Mouse (Mus musculus): ENCODE measurements around the gene Kcnt1. TPM values are rescaled to one million over a fixed set of nuclear protein-coding genes. Genes with fewer than 3 reads are reported as not detected.
"Not testable (repeated sequence)": the region's sequence is repeated elsewhere in the genome, so short reads cannot be mapped to it uniquely, and the experiment has no call there.

Gene Kcnt1
- polyA plus RNA-seq (2014; fragmentation: Nextera tagmentation; extraction: Ambion mirVana): 0.45 and 2.2 TPM in 2 replicates

GRCm38 (mm10) chr2:25863337-25864131, at the start of gene Kcnt1:
Gene Kcnt1 (plus strand): TSS chr2:25863734.
- WGBS: under 1% methylated on average over 36 of the region's 53 CpGs
- H3K4me2 ChIP-seq (ENCODE audit: low read depth): peak within 1 kb of the TSS; percentile 95
- DNase-seq (ENCODE audit: low spot score) (peak; percentile 44), ATAC-seq (ENCODE audit: insufficient read depth, low FRiP score, low TSS enrichment) (no peak)
- no peak within 1 kb of the TSS for H3K27ac ChIP-seq (ENCODE audit: low read depth, low read length)
- H3K9ac ChIP-seq (ENCODE audit: low read length): peak within 1 kb of the TSS; percentile 39; the same call in 1 of the 2 replicates
- H3K4me1 ChIP-seq (ENCODE audit: control insufficient read depth, insufficient read depth, low read length): 0 out of 2 replicates have a peak, but pooled peaks cover 5% of the 10 kb centered on the region
- H3K9me3 ChIP-seq (ENCODE audit: control insufficient read depth, low read length): no peaks in the 10 kb centered on the region
- H3K36me3 ChIP-seq (ENCODE audit: control insufficient read depth, insufficient read depth, low read length): no peaks in the 10 kb centered on the region
- H3K27me3 ChIP-seq (ENCODE audit: control insufficient read depth, insufficient read depth, low read length): peaks cover 17% of the 10 kb centered on the region
- peak within 1 kb of the TSS; percentile 43 for H3K4me3 ChIP-seq (ENCODE audit: low read depth, low read length)

- H3K9me3 ChIP-seq (ENCODE audit: control insufficient read depth, low read length); ATAC-seq (ENCODE audit: insufficient read depth, low FRiP score, low TSS enrichment); H3K9ac ChIP-seq (ENCODE audit: low read length); H3K36me3 ChIP-seq (ENCODE audit: control insufficient read depth, insufficient read depth, low read length); DNase-seq (ENCODE audit: low spot score); H3K4me3 ChIP-seq (ENCODE audit: low read depth, low read length); H3K4me2 ChIP-seq (ENCODE audit: low read depth); H3K4me1 ChIP-seq (ENCODE audit: control insufficient read depth, insufficient read depth, low read length); H3K27ac ChIP-seq (ENCODE audit: low read depth, low read length); H3K27me3 ChIP-seq (ENCODE audit: control insufficient read depth, insufficient read depth, low read length): not testable (repeated sequence)
- 78% methylated on average over 1 of the region's 1 CpGs for WGBS
These were observed 47.8 kb upstream of the Kcnt1 start, which contains the start of gene Glt6d1 for GRCm38 (mm10) chr2:25815748-25816147. Gene Glt6d1 (minus strand): TSS chr2:25815848.

GRCm38 (mm10) chr2:25822806-25823205, 40.7 kb upstream of the Kcnt1 start, which contains the start of gene Lcn9:
Gene Lcn9 (plus strand): TSS chr2:25823153.
- no peak within 1 kb of the TSS for H3K9ac ChIP-seq (ENCODE audit: low read length)
- no peaks in the 10 kb centered on the region for H3K9me3 ChIP-seq (ENCODE audit: control insufficient read depth, low read length)
- H3K27me3 ChIP-seq (ENCODE audit: control insufficient read depth, insufficient read depth, low read length): no peaks in the 10 kb centered on the region
- DNase-seq (ENCODE audit: low spot score): no peak
- H3K36me3 ChIP-seq (ENCODE audit: control insufficient read depth, insufficient read depth, low read length): no peaks in the 10 kb centered on the region
- 96% methylated on average over 1 of the region's 1 CpGs for WGBS
- H3K4me1 ChIP-seq (ENCODE audit: control insufficient read depth, insufficient read depth, low read length): no peaks in the 10 kb centered on the region
- H3K4me2 ChIP-seq (ENCODE audit: low read depth): no peak within 1 kb of the TSS
- no peak for ATAC-seq (ENCODE audit: insufficient read depth, low FRiP score, low TSS enrichment)
- no peak within 1 kb of the TSS for H3K4me3 ChIP-seq (ENCODE audit: low read depth, low read length)
- H3K27ac ChIP-seq (ENCODE audit: low read depth, low read length): no peak within 1 kb of the TSS

GRCm38 (mm10) chr2:25824751-25825150, 38.8 kb upstream of the Kcnt1 start:
- Histone ChIP-seq H3K27me3 (ENCODE audit: control insufficient read depth, insufficient read depth, low read length) (no peaks in the 10 kb centered on the region), H3K27ac (ENCODE audit: low read depth, low read length) (no peak overlapping the region), H3K9me3 (ENCODE audit: control insufficient read depth, low read length) (no peaks in the 10 kb centered on the region), H3K4me1 (ENCODE audit: control insufficient read depth, insufficient read depth, low read length) (no peaks in the 10 kb centered on the region), H3K36me3 (ENCODE audit: control insufficient read depth, insufficient read depth, low read length) (no peaks in the 10 kb centered on the region), H3K4me3 (ENCODE audit: low read depth, low read length) (no peak overlapping the region), H3K9ac (ENCODE audit: low read length) (no peak overlapping the region), H3K4me2 (ENCODE audit: low read depth) (no peak overlapping the region)
- 85% methylated on average over 3 of the region's 3 CpGs for WGBS
- DNase-seq (ENCODE audit: low spot score): no peak
- no peak for ATAC-seq (ENCODE audit: insufficient read depth, low FRiP score, low TSS enrichment)

- no peak for ATAC-seq (ENCODE audit: insufficient read depth, low FRiP score, low TSS enrichment)
- Histone ChIP-seq H3K4me2 (ENCODE audit: low read depth) (no peak overlapping the region), H3K27me3 (ENCODE audit: control insufficient read depth, insufficient read depth, low read length) (no peaks in the 10 kb centered on the region), H3K9ac (ENCODE audit: low read length) (no peak overlapping the region), H3K9me3 (ENCODE audit: control insufficient read depth, low read length) (no peaks in the 10 kb centered on the region), H3K27ac (ENCODE audit: low read depth, low read length) (no peak overlapping the region), H3K36me3 (ENCODE audit: control insufficient read depth, insufficient read depth, low read length) (no peaks in the 10 kb centered on the region), H3K4me1 (ENCODE audit: control insufficient read depth, insufficient read depth, low read length) (no peaks in the 10 kb centered on the region), H3K4me3 (ENCODE audit: low read depth, low read length) (no peak overlapping the region)
- 87% methylated on average over 8 of the region's 8 CpGs for WGBS
- no peak for DNase-seq (ENCODE audit: low spot score)
These were observed 35.1 kb upstream of the Kcnt1 start for GRCm38 (mm10) chr2:25828344-25828947.

DNA sequence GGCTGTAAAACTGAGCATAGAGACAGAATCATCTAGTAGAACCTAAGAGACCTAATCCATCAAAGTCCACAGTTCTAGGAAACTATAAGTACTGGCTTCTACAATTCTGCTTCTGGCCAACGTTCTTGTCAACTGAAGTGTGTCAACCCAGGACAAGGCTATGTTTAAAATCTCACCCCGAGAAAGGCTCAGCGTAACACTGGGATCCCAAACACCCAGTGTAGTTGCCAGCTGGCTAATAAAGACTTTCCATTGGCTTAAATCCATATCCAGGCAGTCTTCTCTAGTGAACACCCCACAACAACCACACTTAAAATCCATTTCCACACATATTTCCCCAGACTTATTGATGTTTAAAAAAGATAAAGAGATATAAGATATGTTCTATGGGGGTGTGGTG, 32.7 kb upstream of the Kcnt1 start:
- H3K36me3 ChIP-seq (ENCODE audit: control insufficient read depth, insufficient read depth, low read length): no peaks in the 10 kb centered on the region
- H3K9me3 ChIP-seq (ENCODE audit: control insufficient read depth, low read length): no peaks in the 10 kb centered on the region
- no peaks in the 10 kb centered on the region for H3K4me1 ChIP-seq (ENCODE audit: control insufficient read depth, insufficient read depth, low read length)
- 92% methylated on average over 3 of the region's 3 CpGs for WGBS
- ATAC-seq (ENCODE audit: insufficient read depth, low FRiP score, low TSS enrichment) (no peak), DNase-seq (ENCODE audit: low spot score) (no peak)
- H3K4me3 ChIP-seq (ENCODE audit: low read depth, low read length): no peak overlapping the region
- H3K4me2 ChIP-seq (ENCODE audit: low read depth): no peak overlapping the region
- no peak overlapping the region for H3K27ac ChIP-seq (ENCODE audit: low read depth, low read length)
- no peak overlapping the region for H3K9ac ChIP-seq (ENCODE audit: low read length)
- no peaks in the 10 kb centered on the region for H3K27me3 ChIP-seq (ENCODE audit: control insufficient read depth, insufficient read depth, low read length)

DNA sequence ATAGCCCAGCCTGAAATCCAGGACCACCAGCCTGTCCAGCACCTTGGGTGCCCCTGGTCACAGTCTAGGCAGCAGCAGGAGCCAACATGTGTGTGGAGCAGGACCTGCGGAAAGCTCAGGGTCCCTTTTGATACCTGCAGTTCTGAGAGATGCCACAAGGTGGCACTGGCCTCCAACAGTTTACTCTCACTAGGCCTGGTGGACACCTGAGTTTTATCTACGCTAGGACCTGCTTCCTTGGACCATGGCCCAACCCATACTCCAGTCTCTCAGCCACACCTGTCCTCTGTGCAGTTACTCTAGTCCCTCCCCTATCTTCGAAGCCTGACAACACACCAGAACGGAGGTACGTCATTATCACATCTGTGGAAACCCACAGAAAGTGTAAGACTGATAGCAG, 27.2 kb upstream of the Kcnt1 start:
- H3K36me3 ChIP-seq (ENCODE audit: control insufficient read depth, insufficient read depth, low read length): no peaks in the 10 kb centered on the region
- H3K9me3 ChIP-seq (ENCODE audit: control insufficient read depth, low read length): no peaks in the 10 kb centered on the region
- H3K4me3 ChIP-seq (ENCODE audit: low read depth, low read length): no peak overlapping the region
- 54% methylated on average over 5 of the region's 5 CpGs for WGBS
- no peak overlapping the region for H3K4me2 ChIP-seq (ENCODE audit: low read depth)
- H3K4me1 ChIP-seq (ENCODE audit: control insufficient read depth, insufficient read depth, low read length): no peaks in the 10 kb centered on the region
- H3K27me3 ChIP-seq (ENCODE audit: control insufficient read depth, insufficient read depth, low read length): no peaks in the 10 kb centered on the region
- no peak overlapping the region for H3K27ac ChIP-seq (ENCODE audit: low read depth, low read length)
- ATAC-seq (ENCODE audit: insufficient read depth, low FRiP score, low TSS enrichment): no peak
- no peak overlapping the region for H3K9ac ChIP-seq (ENCODE audit: low read length)
- DNase-seq (ENCODE audit: low spot score): peak; percentile 73

DNA sequence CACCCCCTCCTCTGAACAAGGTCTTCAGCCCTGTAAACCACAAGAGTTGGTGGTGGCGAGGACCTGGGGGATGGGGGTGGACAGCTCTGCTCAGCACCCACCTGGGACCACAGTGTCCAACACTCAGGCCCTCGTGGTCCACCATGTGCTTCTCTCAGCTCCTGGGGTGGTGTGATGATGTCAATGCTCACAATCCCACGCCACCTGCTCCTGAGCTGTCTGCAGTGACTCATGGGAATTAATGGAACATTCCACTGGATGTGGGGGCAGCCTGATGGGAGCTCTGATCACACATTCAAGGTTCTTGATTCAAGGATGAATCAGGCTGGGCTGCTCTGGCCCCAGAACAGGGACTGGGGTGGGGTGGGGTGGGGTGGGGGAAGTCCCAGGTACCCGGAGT, 21.4 kb upstream of the Kcnt1 start:
- no peaks in the 10 kb centered on the region for H3K27me3 ChIP-seq (ENCODE audit: control insufficient read depth, insufficient read depth, low read length)
- H3K9me3 ChIP-seq (ENCODE audit: control insufficient read depth, low read length): no peaks in the 10 kb centered on the region
- no peaks in the 10 kb centered on the region for H3K36me3 ChIP-seq (ENCODE audit: control insufficient read depth, insufficient read depth, low read length)
- no peaks in the 10 kb centered on the region for H3K4me1 ChIP-seq (ENCODE audit: control insufficient read depth, insufficient read depth, low read length)
- no peak for ATAC-seq (ENCODE audit: insufficient read depth, low FRiP score, low TSS enrichment)
- H3K4me2 ChIP-seq (ENCODE audit: low read depth): no peak overlapping the region
- H3K4me3 ChIP-seq (ENCODE audit: low read depth, low read length): no peak overlapping the region
- H3K27ac ChIP-seq (ENCODE audit: low read depth, low read length): no peak overlapping the region
- WGBS: 69% methylated on average over 4 of the region's 4 CpGs
- no peak for DNase-seq (ENCODE audit: low spot score)
- H3K9ac ChIP-seq (ENCODE audit: low read length): no peak overlapping the region

DNA sequence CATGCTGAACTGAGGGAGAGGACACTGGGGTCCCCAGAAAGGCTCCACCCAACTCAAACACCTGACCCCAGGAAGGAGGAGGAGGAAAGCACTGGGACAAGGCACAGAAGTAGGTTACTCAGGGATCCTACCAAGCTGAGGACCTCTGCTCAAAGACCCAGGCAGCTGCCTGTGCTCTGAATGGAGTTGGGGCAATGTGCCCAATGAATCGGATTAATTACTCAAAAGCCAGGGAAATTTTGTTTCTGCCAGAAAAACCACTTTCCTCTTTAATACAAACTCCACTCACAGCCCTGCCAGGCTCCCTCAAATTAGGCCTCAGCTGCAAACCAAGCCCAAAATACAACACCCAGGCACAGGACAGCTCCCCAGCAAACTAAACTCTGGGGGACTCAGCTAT, 20.8 kb upstream of the Kcnt1 start:
- DNase-seq (ENCODE audit: low spot score) (no peak), ATAC-seq (ENCODE audit: insufficient read depth, low FRiP score, low TSS enrichment) (no peak)
- Histone ChIP-seq H3K27ac (ENCODE audit: low read depth, low read length) (no peak overlapping the region), H3K9me3 (ENCODE audit: control insufficient read depth, low read length) (no peaks in the 10 kb centered on the region), H3K4me3 (ENCODE audit: low read depth, low read length) (no peak overlapping the region), H3K9ac (ENCODE audit: low read length) (no peak overlapping the region), H3K4me1 (ENCODE audit: control insufficient read depth, insufficient read depth, low read length) (no peaks in the 10 kb centered on the region), H3K36me3 (ENCODE audit: control insufficient read depth, insufficient read depth, low read length) (no peaks in the 10 kb centered on the region), H3K27me3 (ENCODE audit: control insufficient read depth, insufficient read depth, low read length) (no peaks in the 10 kb centered on the region), H3K4me2 (ENCODE audit: low read depth) (no peak overlapping the region)
- WGBS: 74% methylated on average over 1 of the region's 1 CpGs

Measured in neural tube, embryonic 11.5 days (tissue).